Mouse (Mus musculus) neutrophil, adult 5-6 weeks (primary cell): ENCODE results near the gene Mia2. TPM values are rescaled to one million over a fixed set of nuclear protein-coding genes. Genes with fewer than 3 reads are reported as not detected.

ENCODE experiments used
- ATAC-seq: fragments of 151-379, 151-347 bp; 2 replicates; pipeline ENCODE4 v1.8.0; 2017; ENCODE audit warnings: mild to moderate bottlenecking, moderate TSS enrichment; ENCODE audit not compliant: insufficient number of reproducible peaks, poor library complexity, low FRiP score, severe bottlenecking; ENCODE audit errors: extremely low read depth
- total RNA-seq: library from RNA; stranded (forward); fragments of 200-1000 nt; gene quantifications from 2 replicates; pipeline ENCODE4 v1.2.3, GENCODE M21; 2017

Gene Mia2
- total RNA-seq, 1 experiment from 2014 or later = 342 TPM

GRCm38 (mm10) chr12:59137031-59137430, 41.4 kb downstream of the Mia2 start:
- ATAC-seq = no peak

DNA sequence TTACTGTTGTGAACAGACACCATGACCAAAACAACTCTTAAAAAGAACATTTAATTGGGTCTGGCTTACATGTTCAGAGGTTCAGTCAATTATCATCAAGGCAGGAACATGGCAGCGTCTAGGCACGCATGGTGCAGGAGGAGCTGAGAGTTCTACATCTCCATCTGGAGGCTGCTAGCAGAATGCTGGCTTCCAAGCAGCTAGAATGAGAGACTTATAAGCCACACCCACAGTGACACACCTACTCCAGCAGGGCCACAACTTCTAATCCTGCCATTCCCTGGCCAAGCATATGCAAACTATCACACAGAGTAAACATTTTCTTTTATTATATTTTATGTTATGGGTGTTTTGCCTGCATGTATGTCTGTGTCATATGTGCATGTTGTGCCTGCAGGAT, 43.8 kb downstream of the Mia2 start:
- ATAC-seq = no peak

GRCm38 (mm10) chr12:59145130-59145529, 49.5 kb downstream of the Mia2 start:
- no peak for ATAC-seq

DNA sequence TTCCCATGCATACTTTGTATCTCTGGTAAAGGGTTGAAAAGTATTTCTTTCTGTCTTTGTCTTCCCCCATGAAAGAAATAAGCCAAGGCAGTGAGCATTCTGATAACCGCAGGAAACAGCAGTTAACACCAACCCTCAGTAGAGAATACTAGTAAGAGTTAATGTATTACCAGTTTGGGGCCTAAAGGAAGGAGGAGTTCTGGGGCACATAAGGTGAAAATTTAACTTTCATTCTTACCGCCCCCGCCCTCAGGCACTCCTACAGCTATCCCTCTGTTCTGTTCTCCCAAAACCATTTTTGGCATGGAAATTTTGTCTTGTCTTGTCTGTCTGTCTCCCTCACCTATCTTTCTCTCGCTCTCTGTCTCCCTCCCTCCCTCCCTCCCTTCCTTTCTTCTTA, 54.1 kb downstream of the Mia2 start:
- ATAC-seq = no peak

GRCm38 (mm10) chr12:59161091-59161490, 65.5 kb downstream of the Mia2 start:
- ATAC-seq = no peak

DNA sequence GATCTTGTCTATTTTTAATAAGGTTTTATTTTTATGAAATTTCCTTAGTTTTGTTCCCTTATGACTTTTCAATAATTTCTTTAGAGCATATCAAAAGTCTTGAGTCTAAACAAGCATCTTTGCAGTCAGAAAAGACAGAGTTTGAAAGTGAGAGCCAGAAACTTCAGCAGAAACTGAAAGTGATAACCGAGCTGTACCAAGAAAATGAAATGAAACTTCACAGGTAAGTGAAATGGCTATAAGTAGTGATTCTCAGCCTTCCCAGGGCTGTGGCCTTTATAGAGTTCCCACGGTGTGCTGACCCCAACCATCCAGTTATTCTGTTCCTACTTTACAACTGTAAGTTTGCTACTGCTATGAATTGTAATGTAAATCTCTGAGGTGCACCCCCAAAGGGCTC, 67.2 kb downstream of the Mia2 start:
- no peak for ATAC-seq

DNA sequence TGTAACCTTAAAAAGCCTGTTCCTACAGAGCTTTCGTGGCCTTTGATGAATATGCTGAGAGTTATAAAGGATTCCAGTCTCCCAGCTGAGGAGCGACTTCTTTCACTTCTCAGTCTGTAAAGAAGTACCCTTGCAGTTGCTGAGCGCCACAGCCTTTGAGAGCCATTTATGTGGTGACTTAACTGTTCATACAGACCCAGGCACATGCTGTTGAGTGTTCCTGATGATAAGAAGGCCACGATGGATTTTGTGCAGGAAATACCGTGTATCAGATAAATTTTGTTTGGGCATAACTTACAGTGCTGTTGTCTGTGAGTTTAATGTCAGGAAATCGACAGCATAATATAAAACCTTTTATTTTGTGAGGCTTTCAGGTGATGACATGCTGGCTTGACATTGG, 68.9 kb downstream of the Mia2 start:
- ATAC-seq = no peak

DNA sequence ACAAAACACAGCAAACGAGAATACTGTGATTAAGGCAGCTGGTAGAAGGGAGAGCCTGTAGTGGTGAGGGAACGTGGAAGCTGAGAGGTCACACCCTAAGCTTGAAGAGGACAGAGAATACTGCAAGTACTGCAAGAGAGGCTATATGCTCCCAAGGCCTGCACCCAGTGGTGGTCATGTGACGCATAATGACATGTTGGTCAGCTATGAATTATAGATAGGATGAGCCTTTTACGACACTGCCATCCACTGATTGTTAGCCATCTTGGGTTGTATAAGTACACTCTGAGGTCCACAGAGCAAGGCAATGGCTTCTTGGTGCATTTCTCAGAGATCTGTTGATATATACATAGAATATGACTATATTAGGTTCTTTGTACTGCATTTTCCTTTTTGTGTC, 71.0 kb downstream of the Mia2 start:
- no peak for ATAC-seq

DNA sequence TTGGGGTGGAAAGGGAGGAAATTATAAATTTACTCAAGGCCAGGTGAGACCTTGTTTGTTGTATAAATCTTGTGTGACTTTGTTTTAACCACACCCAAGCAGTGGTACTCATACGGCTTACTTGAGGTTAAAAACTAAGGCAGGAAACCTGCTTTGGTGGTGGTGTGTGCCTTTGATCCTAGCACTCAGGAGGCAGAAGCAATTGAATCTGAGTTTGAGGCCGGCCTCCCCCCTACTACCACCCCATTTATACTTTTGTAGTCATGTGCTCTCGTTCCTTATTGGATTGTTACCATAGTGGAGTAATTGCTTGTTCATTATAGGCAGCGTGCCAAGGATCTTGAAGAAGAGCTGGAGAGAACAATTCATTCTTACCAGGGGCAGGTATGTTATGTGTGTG, 74.3 kb downstream of the Mia2 start:
- peak; percentile 41; the same call in 1 of the 2 replicates for ATAC-seq

DNA sequence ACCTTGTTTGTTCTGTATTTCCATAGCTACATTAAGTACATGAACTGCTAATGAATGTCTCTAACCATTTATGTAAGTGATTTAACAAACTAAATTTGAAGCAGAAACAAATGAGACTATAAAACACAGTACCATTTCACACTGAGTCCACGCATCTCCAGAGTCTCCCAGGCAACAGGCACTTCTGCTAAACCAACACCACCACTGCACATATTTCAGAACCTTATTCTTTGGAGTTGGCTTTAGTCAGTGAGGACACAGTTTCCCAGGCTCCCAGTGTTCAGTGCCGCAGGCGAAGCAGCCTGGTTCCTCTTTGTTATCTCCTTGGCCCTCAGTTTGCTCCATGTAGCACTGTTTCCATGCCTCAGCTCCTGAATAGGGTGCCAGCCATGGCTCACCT, 82.2 kb downstream of the Mia2 start:
- no peak for ATAC-seq

GRCm38 (mm10) chr12:59188086-59188682, 92.6 kb downstream of the Mia2 start:
- no peak for ATAC-seq

DNA sequence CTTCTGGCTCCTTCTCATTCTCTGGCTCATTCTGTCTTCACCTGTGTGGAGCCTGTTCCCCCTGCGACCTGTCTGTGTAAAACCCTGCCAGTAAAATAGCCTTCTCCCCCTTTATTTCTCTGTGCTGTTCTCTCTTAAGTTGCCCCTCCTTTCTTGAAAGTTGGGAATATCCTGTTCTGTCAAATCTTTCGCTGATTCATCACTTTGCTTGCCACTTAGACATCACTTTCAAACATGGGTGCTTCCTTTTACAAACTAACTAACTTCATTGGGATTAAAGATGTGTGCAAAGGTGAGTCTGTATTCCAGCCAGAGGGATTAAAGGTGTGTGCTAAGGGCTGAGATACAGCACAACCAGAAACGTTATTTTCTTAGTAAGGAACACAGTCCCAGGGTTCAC, 98.0 kb downstream of the Mia2 start:
- ATAC-seq = no peak

DNA sequence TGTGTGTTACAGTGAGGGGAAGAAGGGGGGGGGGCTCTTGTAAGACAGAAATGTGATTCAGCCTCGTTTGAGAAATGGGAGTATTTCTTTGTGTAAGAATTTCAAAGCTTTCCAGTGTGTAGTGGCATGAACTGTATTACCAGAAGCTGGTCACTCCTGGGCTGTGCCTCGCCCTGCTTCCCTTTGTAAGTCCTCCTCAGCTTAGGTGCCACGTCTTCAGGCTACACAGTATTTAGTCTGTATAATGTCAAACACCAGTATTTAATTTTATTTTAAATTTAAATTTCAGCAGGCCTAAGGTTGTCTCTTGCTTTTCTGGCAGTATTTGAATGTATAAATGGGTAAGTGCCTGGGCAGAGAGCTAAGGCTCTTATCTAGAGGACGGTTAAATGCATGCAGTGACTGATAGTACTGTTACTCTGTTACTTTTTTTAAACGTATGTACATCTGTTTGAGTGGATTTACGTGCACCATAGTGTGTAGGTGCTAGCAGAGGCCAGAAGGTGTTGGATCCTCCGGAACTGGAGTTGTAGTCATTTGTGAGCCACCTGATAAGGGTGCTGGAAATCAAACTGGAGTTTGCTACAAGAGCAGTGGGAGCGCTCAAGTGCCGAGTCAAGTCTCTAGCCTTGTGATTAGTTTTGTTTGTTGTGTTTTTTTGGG, 98.9 kb downstream of the Mia2 start:
- ATAC-seq = no peak

DNA sequence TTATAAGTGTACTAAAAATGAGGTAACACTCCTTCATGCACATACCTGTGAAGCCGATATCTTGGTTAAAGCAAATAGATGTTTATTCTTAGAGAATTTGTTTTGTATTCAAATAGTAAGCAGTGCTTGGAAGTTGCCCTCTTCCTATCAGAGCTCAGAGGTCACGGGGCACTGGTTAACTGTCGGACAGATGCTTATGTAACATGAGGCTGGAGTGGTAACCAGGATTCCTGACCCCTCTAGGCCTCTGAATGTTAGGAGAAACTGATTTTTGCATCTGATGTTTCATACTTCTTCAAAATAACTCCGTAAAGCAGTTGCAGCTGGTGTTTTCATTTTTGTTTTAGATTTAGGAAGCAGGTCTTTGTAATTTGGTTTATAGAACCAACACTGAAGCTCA, 99.5 kb downstream of the Mia2 start:
- ATAC-seq = no peak

- ATAC-seq = no peak
Observed at GRCm38 (mm10) chr12:59195941-59196340, 100.3 kb downstream of the Mia2 start.

DNA sequence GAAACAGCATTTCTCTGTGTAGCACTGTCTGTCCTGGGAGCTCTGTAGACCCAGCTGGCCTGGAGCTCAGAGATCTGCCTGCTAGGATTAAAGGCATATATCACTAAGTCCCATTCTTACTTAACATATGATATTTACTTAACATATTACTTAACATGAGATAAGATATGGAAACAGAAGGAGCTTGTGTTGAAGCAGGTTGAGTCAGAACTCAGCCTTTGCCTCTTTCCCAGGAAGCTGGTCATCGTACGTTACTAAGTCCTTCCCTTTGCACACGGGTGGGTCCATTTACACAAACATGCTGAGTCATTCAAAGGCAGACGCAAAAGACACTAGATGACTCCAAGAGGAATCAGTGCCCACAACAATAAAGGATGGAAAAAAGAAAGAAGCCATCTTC, 103.2 kb downstream of the Mia2 start:
- no peak for ATAC-seq

GRCm38 (mm10) chr12:59199361-59199760, 103.8 kb downstream of the Mia2 start:
- ATAC-seq = no peak

- ATAC-seq = no peak
Observed at GRCm38 (mm10) chr12:59205571-59205970, 110.0 kb downstream of the Mia2 start.

DNA sequence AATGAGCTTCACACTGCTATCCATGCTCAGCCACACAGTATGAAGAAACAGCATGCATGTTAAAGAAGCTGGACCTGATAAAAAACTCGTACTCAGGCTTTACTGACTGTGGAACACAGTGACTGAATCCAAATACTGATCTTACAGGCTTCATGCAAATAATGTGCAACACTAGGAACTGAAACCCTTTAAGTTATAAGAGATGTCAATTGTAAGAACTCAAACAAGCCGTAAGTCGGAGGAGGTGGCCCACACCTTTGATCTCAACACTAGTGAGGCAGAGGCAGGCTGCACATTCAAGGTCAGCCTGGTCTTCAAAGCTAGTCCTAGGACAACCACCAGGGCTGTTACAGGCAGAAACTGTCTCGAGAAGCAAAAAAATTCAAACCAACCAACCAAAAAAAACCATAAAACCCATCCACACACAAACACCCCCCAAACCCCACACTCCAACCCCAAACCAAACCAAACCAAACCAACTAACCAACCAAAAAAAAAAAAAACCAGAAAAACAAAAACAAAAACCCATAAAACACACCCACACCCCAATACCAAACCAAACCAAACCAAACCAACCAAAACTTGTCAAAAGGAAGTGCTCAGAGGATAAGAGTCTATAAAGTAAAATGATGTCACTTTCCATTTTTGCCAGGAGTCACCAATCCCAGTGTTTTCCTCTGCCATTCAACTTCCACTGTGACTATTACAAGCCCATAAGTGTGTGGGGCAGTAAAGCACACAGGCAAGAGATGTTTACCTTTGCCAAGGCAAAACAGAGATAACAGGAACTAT, 110.8 kb downstream of the Mia2 start:
- peak; percentile 78 for ATAC-seq

GRCm38 (mm10) chr12:59207000-59207390, 111.4 kb downstream of the Mia2 start:
- peak; percentile 48 for ATAC-seq
